Mouse (Mus musculus): Measurements from ENCODE around the gene Crygs. TPM values are rescaled to one million over a fixed set of nuclear protein-coding genes. Genes with fewer than 3 reads are reported as not detected.
A peak's percentile ranks its signal among the peaks of the same experiment; 100 is the strongest.

The Crygs gene
- polyA plus RNA-seq (2012; rRNA removed): 0.38 TPM in 2 replicates

DNA sequence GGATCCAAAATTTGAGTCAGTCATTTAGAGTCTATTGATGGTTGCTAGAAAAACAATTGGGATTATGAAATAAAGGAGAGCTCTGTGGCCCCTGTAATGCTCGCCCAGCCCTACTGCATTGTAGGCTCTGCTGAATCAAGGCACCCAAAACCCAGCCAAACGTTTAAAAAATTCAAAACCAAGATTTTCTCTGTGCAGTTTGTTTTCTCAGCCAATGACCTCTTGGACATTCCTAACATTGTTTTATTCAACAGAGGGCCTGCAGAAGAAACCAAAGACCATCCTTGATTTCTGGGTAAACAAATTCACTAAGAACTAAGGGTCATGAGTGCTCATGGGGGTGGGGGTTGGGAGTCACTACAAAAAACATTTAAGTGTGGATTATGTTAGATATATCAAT lies at the start of gene Crygs:
TSS of gene Crygs (minus strand) at position 101 of the 400 bp plus-strand sequence.
- Histone ChIP-seq H3K4me3 (replicated peaks; ENCODE audit: insufficient read depth, low read depth, low read length) (no peak within 1 kb of the TSS), H3K4me1 (ENCODE audit: control insufficient read depth, insufficient read depth, low read length) (0 out of 2 replicates have a peak, but pooled peaks cover 6% of the 10 kb centered on the region), H3K27ac (ENCODE audit: insufficient read depth, low read length) (no peak within 1 kb of the TSS), H3K27me3 (ENCODE audit: control insufficient read depth, insufficient read depth, low read length) (no peaks in the 10 kb centered on the region)
- WGBS: 76% methylated on average over 2 of the region's 2 CpGs
- no peak for DNase-seq
- TF ChIP-seq CTCF (IDR thresholded peaks at IDR 0.05; ENCODE audit: borderline replicate concordance, insufficient read depth, low read depth, low read length) (no peak), POLR2A (IDR thresholded peaks at IDR 0.05; ENCODE audit: borderline replicate concordance, insufficient read depth, low read length) (no peak)

GRCm38 (mm10) chr16:22857431-22858113 lies 46.2 kb upstream of the Crygs start, which contains the start of the genes Tbccd1 and Dnajb11:
TSS of gene Tbccd1 (minus strand) at chr16:22857669.
TSS of gene Dnajb11 (plus strand) at chr16:22857845.
- WGBS: under 1% methylated on average over 62 of the region's 62 CpGs
- H3K27ac ChIP-seq (ENCODE audit: insufficient read depth, low read length): peak within 1 kb of the TSS; percentile 17; the same call in 1 of the 2 replicates

GRCm38 (mm10) chr16:22856773-22857172 lies 45.4 kb upstream of the Crygs start:
- TF ChIP-seq CTCF (IDR thresholded peaks at IDR 0.05; ENCODE audit: borderline replicate concordance, insufficient read depth, low read depth, low read length): no peak
- no peak for TF ChIP-seq POLR2A (IDR thresholded peaks at IDR 0.05; ENCODE audit: borderline replicate concordance, insufficient read depth, low read length)
- no peak for DNase-seq
- Histone ChIP-seq H3K4me1 (ENCODE audit: control insufficient read depth, insufficient read depth, low read length) (peaks cover 3% of the 10 kb centered on the region; the same call in 1 of the 2 replicates), H3K27me3 (ENCODE audit: control insufficient read depth, insufficient read depth, low read length) (no peaks in the 10 kb centered on the region), H3K27ac (ENCODE audit: insufficient read depth, low read length) (no peak overlapping the region), H3K4me3 (replicated peaks; ENCODE audit: insufficient read depth, low read depth, low read length) (peak overlapping the region; percentile 63)
- WGBS: 7% methylated on average over 9 of the region's 9 CpGs

More at GRCm38 (mm10) chr16:22857431-22858113, 46.2 kb upstream of the Crygs start, which contains the start of the genes Tbccd1 and Dnajb11:
- H3K4me3 ChIP-seq (replicated peaks; ENCODE audit: insufficient read depth, low read depth, low read length): peak within 1 kb of the TSS; percentile 72
- TF ChIP-seq CTCF (IDR thresholded peaks at IDR 0.05; ENCODE audit: borderline replicate concordance, insufficient read depth, low read depth, low read length) (no peak), POLR2A (IDR thresholded peaks at IDR 0.05; ENCODE audit: borderline replicate concordance, insufficient read depth, low read length) (peak; percentile 58; the same call in 1 of the 2 replicates)
- DNase-seq: peak; percentile 99 to 100
- no peaks in the 10 kb centered on the region for H3K27me3 ChIP-seq (ENCODE audit: control insufficient read depth, insufficient read depth, low read length)
- H3K4me1 ChIP-seq (ENCODE audit: control insufficient read depth, insufficient read depth, low read length): peaks cover 3% of the 10 kb centered on the region; the same call in 1 of the 2 replicates

DNA sequence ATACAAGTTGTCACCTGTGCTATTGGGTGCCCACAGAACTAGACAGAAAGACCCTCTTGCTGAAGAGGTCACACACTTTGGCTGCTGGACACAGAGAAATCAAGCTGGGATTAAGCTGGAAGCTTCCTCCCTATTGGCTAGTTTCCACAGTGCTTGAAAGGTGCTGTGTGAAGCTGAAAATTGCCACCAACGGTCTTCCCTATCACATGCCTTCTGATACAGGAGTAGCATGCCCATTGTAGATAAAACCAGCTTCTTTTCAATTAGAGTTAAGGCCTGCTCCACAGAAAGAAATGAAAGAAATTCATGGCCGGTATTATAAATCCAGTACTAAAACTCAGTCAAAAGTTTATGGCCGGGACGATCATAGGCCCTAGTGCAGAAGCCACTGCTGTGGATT lies 41.3 kb upstream of the Crygs start:
- 88% methylated on average over 4 of the region's 4 CpGs for WGBS
- H3K4me1 ChIP-seq (ENCODE audit: control insufficient read depth, insufficient read depth, low read length): no peaks in the 10 kb centered on the region
- H3K4me3 ChIP-seq (replicated peaks; ENCODE audit: insufficient read depth, low read depth, low read length): no peak overlapping the region
- H3K27ac ChIP-seq (ENCODE audit: insufficient read depth, low read length): no peak overlapping the region
- H3K27me3 ChIP-seq (ENCODE audit: control insufficient read depth, insufficient read depth, low read length): no peaks in the 10 kb centered on the region
- DNase-seq: no peak
- no peak for TF ChIP-seq CTCF (IDR thresholded peaks at IDR 0.05; ENCODE audit: borderline replicate concordance, insufficient read depth, low read depth, low read length)
- no peak for TF ChIP-seq POLR2A (IDR thresholded peaks at IDR 0.05; ENCODE audit: borderline replicate concordance, insufficient read depth, low read length)

DNA sequence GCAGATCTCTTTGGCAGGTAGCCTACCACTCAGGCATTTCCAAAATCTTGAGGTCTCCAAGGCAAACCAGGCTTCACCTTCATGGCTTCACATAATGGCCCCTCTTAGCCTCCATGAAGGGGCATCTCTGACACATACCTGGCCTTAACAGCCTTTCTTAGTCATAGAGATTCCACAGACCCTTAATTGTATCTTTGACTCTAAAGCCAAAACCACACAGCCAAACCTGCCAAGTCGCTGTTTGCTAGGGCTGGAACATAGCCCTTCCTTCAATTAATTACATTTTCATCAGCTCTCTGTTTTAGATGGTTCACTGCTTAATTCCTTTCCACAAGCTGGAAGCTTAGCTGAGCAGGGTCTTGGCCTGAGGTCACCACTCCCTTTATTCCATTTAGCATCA lies 37.0 kb upstream of the Crygs start:
- H3K4me3 ChIP-seq (replicated peaks; ENCODE audit: insufficient read depth, low read depth, low read length): no peak overlapping the region
- no peak for DNase-seq
- WGBS: 32% methylated on average over 1 of the region's 1 CpGs
- TF ChIP-seq POLR2A (IDR thresholded peaks at IDR 0.05; ENCODE audit: borderline replicate concordance, insufficient read depth, low read length) (no peak), CTCF (IDR thresholded peaks at IDR 0.05; ENCODE audit: borderline replicate concordance, insufficient read depth, low read depth, low read length) (no peak)
- H3K4me1 ChIP-seq (ENCODE audit: control insufficient read depth, insufficient read depth, low read length): no peaks in the 10 kb centered on the region
- no peaks in the 10 kb centered on the region for H3K27me3 ChIP-seq (ENCODE audit: control insufficient read depth, insufficient read depth, low read length)
- no peak overlapping the region for H3K27ac ChIP-seq (ENCODE audit: insufficient read depth, low read length)

GRCm38 (mm10) chr16:22847686-22848085 lies 36.3 kb upstream of the Crygs start:
- WGBS: 93% methylated on average over 1 of the region's 1 CpGs
- no peak for TF ChIP-seq POLR2A (IDR thresholded peaks at IDR 0.05; ENCODE audit: borderline replicate concordance, insufficient read depth, low read length)
- no peak for TF ChIP-seq CTCF (IDR thresholded peaks at IDR 0.05; ENCODE audit: borderline replicate concordance, insufficient read depth, low read depth, low read length)

DNA sequence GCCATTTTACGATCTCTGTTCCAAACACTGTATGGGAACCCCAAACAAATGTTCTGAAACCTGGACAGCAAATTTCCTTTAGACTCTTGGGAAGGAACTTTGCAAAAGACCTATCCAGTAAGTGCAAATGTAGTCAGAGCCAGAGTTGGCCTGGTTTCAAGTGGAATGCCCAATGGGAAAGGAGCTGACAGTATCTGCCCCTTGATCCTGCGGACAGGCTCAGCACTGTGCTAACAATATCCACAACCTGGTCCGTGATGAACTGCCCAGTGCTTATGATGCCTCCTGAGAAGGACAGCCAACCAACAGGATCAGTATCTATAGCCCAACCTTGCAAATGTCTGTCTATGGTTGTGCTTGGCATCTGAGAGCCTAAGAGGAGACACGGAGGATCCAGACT lies 34.1 kb upstream of the Crygs start:
- 76% methylated on average over 4 of the region's 4 CpGs for WGBS
- TF ChIP-seq CTCF (IDR thresholded peaks at IDR 0.05; ENCODE audit: borderline replicate concordance, insufficient read depth, low read depth, low read length) (no peak), POLR2A (IDR thresholded peaks at IDR 0.05; ENCODE audit: borderline replicate concordance, insufficient read depth, low read length) (no peak)
- Histone ChIP-seq H3K27ac (ENCODE audit: insufficient read depth, low read length) (no peak overlapping the region), H3K4me1 (ENCODE audit: control insufficient read depth, insufficient read depth, low read length) (no peaks in the 10 kb centered on the region), H3K27me3 (ENCODE audit: control insufficient read depth, insufficient read depth, low read length) (no peaks in the 10 kb centered on the region), H3K4me3 (replicated peaks; ENCODE audit: insufficient read depth, low read depth, low read length) (no peak overlapping the region)
- DNase-seq: no peak

More at GRCm38 (mm10) chr16:22847686-22848085, 36.3 kb upstream of the Crygs start:
- no peak overlapping the region for H3K4me3 ChIP-seq (replicated peaks; ENCODE audit: insufficient read depth, low read depth, low read length)
- H3K27me3 ChIP-seq (ENCODE audit: control insufficient read depth, insufficient read depth, low read length): no peaks in the 10 kb centered on the region
- no peaks in the 10 kb centered on the region for H3K4me1 ChIP-seq (ENCODE audit: control insufficient read depth, insufficient read depth, low read length)
- H3K27ac ChIP-seq (ENCODE audit: insufficient read depth, low read length): no peak overlapping the region
- DNase-seq: no peak

DNA sequence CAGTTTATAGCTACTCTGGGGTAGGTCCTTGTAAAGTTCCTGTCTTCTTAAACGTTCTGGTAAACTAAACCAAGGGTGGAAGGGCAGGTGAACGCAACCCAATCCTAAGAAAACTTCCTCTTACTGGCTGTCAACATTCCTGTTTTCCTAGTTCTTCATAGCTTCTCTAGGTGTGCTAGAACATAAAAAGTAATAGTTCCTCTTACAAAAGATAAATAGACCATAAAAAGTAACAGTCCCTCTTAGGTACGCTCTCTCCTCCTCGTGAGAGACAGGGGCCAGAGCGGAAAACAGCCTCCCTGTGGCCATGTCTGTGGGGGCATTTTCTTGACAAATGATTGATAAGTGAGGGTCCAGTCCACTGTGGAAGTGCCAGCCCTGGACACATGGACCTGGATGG lies 33.5 kb upstream of the Crygs start:
- no peak for TF ChIP-seq POLR2A (IDR thresholded peaks at IDR 0.05; ENCODE audit: borderline replicate concordance, insufficient read depth, low read length)
- no peak for TF ChIP-seq CTCF (IDR thresholded peaks at IDR 0.05; ENCODE audit: borderline replicate concordance, insufficient read depth, low read depth, low read length)
- Histone ChIP-seq H3K27ac (ENCODE audit: insufficient read depth, low read length) (no peak overlapping the region), H3K4me3 (replicated peaks; ENCODE audit: insufficient read depth, low read depth, low read length) (peak overlapping the region; percentile 84), H3K4me1 (ENCODE audit: control insufficient read depth, insufficient read depth, low read length) (no peaks in the 10 kb centered on the region), H3K27me3 (ENCODE audit: control insufficient read depth, insufficient read depth, low read length) (no peaks in the 10 kb centered on the region)
- no peak for DNase-seq
- WGBS: 64% methylated on average over 5 of the region's 5 CpGs

Measured in cerebellum, adult 2 months (tissue).